Mouse (Mus musculus) erythroblast, embryonic 14.5 days (primary cell): ENCODE results near the gene Iba57. TPM values are rescaled to one million over a fixed set of nuclear protein-coding genes. Genes with fewer than 3 reads are reported as not detected.

Source experiments
- H3K27me3 ChIP-seq: 2 replicates; pipeline ENCODE4 v1.6.1; 2012; ENCODE audit warnings: inconsistent platforms; ENCODE audit not compliant: control insufficient read depth
- H3K36me3 ChIP-seq: 2 replicates; pipeline ENCODE4 v1.6.1; 2012; ENCODE audit warnings: mild to moderate bottlenecking, inconsistent platforms; ENCODE audit not compliant: control insufficient read depth
- H3K4me1 ChIP-seq: 2 replicates; pipeline ENCODE4 v1.6.1; 2012; ENCODE audit warnings: inconsistent platforms; ENCODE audit not compliant: control insufficient read depth
- H3K4me3 ChIP-seq: replicated peaks from 2 replicates; pipeline ENCODE3; 2012; ENCODE audit warnings: moderate library complexity, mild to moderate bottlenecking, inconsistent platforms
- H3K9me3 ChIP-seq: 2 replicates; pipeline ENCODE4 v1.6.1; 2012; ENCODE audit warnings: low read length, inconsistent platforms, mixed read lengths; ENCODE audit not compliant: control insufficient read depth
- GATA1 ChIP-seq: IDR thresholded peaks from 2 replicates; pipeline ENCODE4 v1.6.1; 2012; ENCODE audit warnings: low read length, inconsistent platforms, mixed read lengths
- TAL1 ChIP-seq: IDR thresholded peaks from 3 replicates; pipeline ENCODE4 v1.6.1; 2012; ENCODE audit warnings: low read length, inconsistent platforms, mixed read lengths
- polyA plus RNA-seq: library from polyadenylated mRNA; stranded (reverse); fragments of >175 nt; gene quantifications from 2 replicates; pipeline ENCODE4 v1.2.3, GENCODE M21; 2012

Gene Iba57
- polyA plus RNA-seq, 1 experiment: 3.3 TPM

GRCm38 (mm10) chr11:59202081-59202995 lies 38.8 kb upstream of the Iba57 start, which contains the start of gene Mrpl55:
Gene Mrpl55 (plus strand): TSS chr11:59202486.
- Histone ChIP-seq H3K4me1 (peaks cover 56% of the 10 kb centered on the region), H3K36me3 (peaks cover 43% of the 10 kb centered on the region), H3K4me3 (peak within 1 kb of the TSS; percentile 93), H3K27me3 (no peaks in the 10 kb centered on the region), H3K9me3 (no peaks in the 10 kb centered on the region)
- TF ChIP-seq TAL1: no peak
- no peak for TF ChIP-seq GATA1

GRCm38 (mm10) chr11:59201216-59202002 lies 37.9 kb upstream of the Iba57 start:
- peaks cover 37% of the 10 kb centered on the region for H3K36me3 ChIP-seq
- H3K4me1 ChIP-seq: peaks cover 52% of the 10 kb centered on the region
- H3K9me3 ChIP-seq: no peaks in the 10 kb centered on the region
- TF ChIP-seq TAL1 (no peak), GATA1 (no peak)
- no peaks in the 10 kb centered on the region for H3K27me3 ChIP-seq
- H3K4me3 ChIP-seq: peak overlapping the region; percentile 93

GRCm38 (mm10) chr11:59196230-59196629 lies 32.7 kb upstream of the Iba57 start:
- H3K4me1 ChIP-seq: peaks cover 48% of the 10 kb centered on the region
- peaks cover 5% of the 10 kb centered on the region for H3K27me3 ChIP-seq
- TF ChIP-seq GATA1: no peak
- TF ChIP-seq TAL1: no peak
- no peak overlapping the region for H3K4me3 ChIP-seq
- H3K36me3 ChIP-seq: peaks cover 11% of the 10 kb centered on the region
- H3K9me3 ChIP-seq: no peaks in the 10 kb centered on the region

- Histone ChIP-seq H3K27me3 (peaks cover 5% of the 10 kb centered on the region), H3K4me1 (peaks cover 49% of the 10 kb centered on the region), H3K36me3 (peaks cover 14% of the 10 kb centered on the region), H3K4me3 (peak within 1 kb of the TSS; percentile 72), H3K9me3 (no peaks in the 10 kb centered on the region)
- TF ChIP-seq TAL1: no peak
- no peak for TF ChIP-seq GATA1
Measured at GRCm38 (mm10) chr11:59192059-59192386, 28.5 kb upstream of the Iba57 start, which contains the start of gene Guk1. Gene Guk1 (minus strand): TSS chr11:59192212.

- Histone ChIP-seq H3K27me3 (peaks cover 5% of the 10 kb centered on the region), H3K4me3 (peak overlapping the region; percentile 72), H3K9me3 (no peaks in the 10 kb centered on the region), H3K4me1 (peaks cover 49% of the 10 kb centered on the region), H3K36me3 (peaks cover 20% of the 10 kb centered on the region)
- TF ChIP-seq TAL1 (no peak), GATA1 (no peak)
Measured at GRCm38 (mm10) chr11:59191231-59192058, 27.9 kb upstream of the Iba57 start.

- H3K4me1 ChIP-seq: peaks cover 64% of the 10 kb centered on the region
- peaks cover 56% of the 10 kb centered on the region for H3K36me3 ChIP-seq
- H3K9me3 ChIP-seq: no peaks in the 10 kb centered on the region
- TF ChIP-seq TAL1 (no peak), GATA1 (no peak)
- no peak overlapping the region for H3K4me3 ChIP-seq
- H3K27me3 ChIP-seq: no peaks in the 10 kb centered on the region
Measured at GRCm38 (mm10) chr11:59187706-59188105, 24.2 kb upstream of the Iba57 start.

GRCm38 (mm10) chr11:59185490-59185889 lies 22.0 kb upstream of the Iba57 start:
- TF ChIP-seq GATA1 (no peak), TAL1 (no peak)

GRCm38 (mm10) chr11:59183821-59184220 lies 20.3 kb upstream of the Iba57 start:
- Histone ChIP-seq H3K9me3 (no peaks in the 10 kb centered on the region), H3K4me3 (no peak overlapping the region), H3K4me1 (peaks cover 56% of the 10 kb centered on the region), H3K27me3 (peaks cover 13% of the 10 kb centered on the region), H3K36me3 (peaks cover 58% of the 10 kb centered on the region)
- TF ChIP-seq GATA1: 0 out of 2 replicates have a peak, but pooled peaks have one; percentile 17
- TF ChIP-seq TAL1: no peak

More at GRCm38 (mm10) chr11:59185490-59185889, 22.0 kb upstream of the Iba57 start:
- peaks cover 68% of the 10 kb centered on the region for H3K4me1 ChIP-seq
- peaks cover 63% of the 10 kb centered on the region for H3K36me3 ChIP-seq
- no peaks in the 10 kb centered on the region; the same call in 1 of the 2 replicates for H3K27me3 ChIP-seq
- H3K9me3 ChIP-seq: no peaks in the 10 kb centered on the region
- H3K4me3 ChIP-seq: no peak overlapping the region
